Mouse (Mus musculus) olfactory bulb, adult 2 months (tissue): ENCODE data around the gene Slc12a3.

Source experiments
- CTCF ChIP-seq: fragments of 200-500 bp; IDR thresholded peaks from 2 replicates; pipeline ENCODE4 v1.5.1; 2012; ENCODE audit warnings: low read depth, mild to moderate bottlenecking, low read length, moderate library complexity; ENCODE audit not compliant: insufficient read depth
- POLR2A ChIP-seq: fragments of 200-500 bp; IDR thresholded peaks from 2 replicates; pipeline ENCODE4 v1.6.1; 2012; ENCODE audit warnings: mild to moderate bottlenecking, low read depth, low read length, moderate library complexity; ENCODE audit not compliant: insufficient read depth

- no peak for TF ChIP-seq POLR2A
- no peak for TF ChIP-seq CTCF
Measured at GRCm38 (mm10) chr8:94342691-94343090, 13.7 kb downstream of the Slc12a3 start.
